Mouse (Mus musculus): ENCODE data around the gene Pcca.

Pcca gene

GRCm38 (mm10) chr14:122747860-122748842 lies 214.0 kb downstream of the Pcca start:
- DNase-seq (ENCODE audit: low read depth, low spot score): no peak

GRCm38 (mm10) chr14:122751552-122751951 lies 217.4 kb downstream of the Pcca start:
- DNase-seq (ENCODE audit: low read depth, low spot score): no peak

GRCm38 (mm10) chr14:122753278-122753677 lies 219.2 kb downstream of the Pcca start:
- no peak for DNase-seq (ENCODE audit: low read depth, low spot score)

- no peak for DNase-seq (ENCODE audit: low read depth, low spot score)
These were observed 220.2 kb downstream of the Pcca start for GRCm38 (mm10) chr14:122754311-122754710.

- DNase-seq (ENCODE audit: low read depth, low spot score): no peak
These were observed 221.4 kb downstream of the Pcca start for GRCm38 (mm10) chr14:122755559-122755958.

GRCm38 (mm10) chr14:122756671-122757070 lies 222.5 kb downstream of the Pcca start:
- no peak for DNase-seq (ENCODE audit: low read depth, low spot score)

GRCm38 (mm10) chr14:122759890-122760289 lies 225.8 kb downstream of the Pcca start:
- no peak for DNase-seq (ENCODE audit: low read depth, low spot score)

- DNase-seq (ENCODE audit: low read depth, low spot score): no peak
These were observed 226.7 kb downstream of the Pcca start for GRCm38 (mm10) chr14:122760803-122761202.

- no peak for DNase-seq (ENCODE audit: low read depth, low spot score)
These were observed 228.5 kb downstream of the Pcca start for GRCm38 (mm10) chr14:122762603-122763002.

GRCm38 (mm10) chr14:122765951-122766350 lies 231.8 kb downstream of the Pcca start:
- no peak for DNase-seq (ENCODE audit: low read depth, low spot score)

- DNase-seq (ENCODE audit: low read depth, low spot score): no peak
These were observed 232.3 kb downstream of the Pcca start for GRCm38 (mm10) chr14:122766448-122766847.

GRCm38 (mm10) chr14:122784701-122785100 lies 250.6 kb downstream of the Pcca start:
- no peak for DNase-seq (ENCODE audit: low read depth, low spot score)

GRCm38 (mm10) chr14:122788199-122788598 lies 254.1 kb downstream of the Pcca start:
- DNase-seq (ENCODE audit: low read depth, low spot score): no peak

- DNase-seq (ENCODE audit: low read depth, low spot score): no peak
These were observed 256.0 kb downstream of the Pcca start for GRCm38 (mm10) chr14:122790111-122790510.

- DNase-seq (ENCODE audit: low read depth, low spot score): no peak
These were observed 259.2 kb downstream of the Pcca start for GRCm38 (mm10) chr14:122793368-122793767.

- DNase-seq (ENCODE audit: low read depth, low spot score): no peak
These were observed 266.2 kb downstream of the Pcca start for GRCm38 (mm10) chr14:122800296-122800695.

- no peak for DNase-seq (ENCODE audit: low read depth, low spot score)
These were observed 286.9 kb downstream of the Pcca start for GRCm38 (mm10) chr14:122821002-122821401.

- no peak for DNase-seq (ENCODE audit: low read depth, low spot score)
These were observed 289.7 kb downstream of the Pcca start for GRCm38 (mm10) chr14:122823791-122824190.

GRCm38 (mm10) chr14:122825464-122825863 lies 291.3 kb downstream of the Pcca start:
- DNase-seq (ENCODE audit: low read depth, low spot score): no peak

- DNase-seq (ENCODE audit: low read depth, low spot score): peak; percentile 36
These were observed 296.3 kb downstream of the Pcca start for GRCm38 (mm10) chr14:122830433-122830832.

- DNase-seq (ENCODE audit: low read depth, low spot score): no peak
These were observed 299.5 kb downstream of the Pcca start for GRCm38 (mm10) chr14:122833666-122834065.

- no peak for DNase-seq (ENCODE audit: low read depth, low spot score)
These were observed 300.6 kb downstream of the Pcca start for GRCm38 (mm10) chr14:122834753-122835152.
